Mouse (Mus musculus): ENCODE results near the gene Myh9. TPM values are rescaled to one million over a fixed set of nuclear protein-coding genes. Genes with fewer than 3 reads are reported as not detected.

The Myh9 gene
- polyA plus RNA-seq, 1 experiment from 2014 or later: 14.6 TPM

GRCm38 (mm10) chr15:77857662-77858156 lies 15.7 kb upstream of the Myh9 start:
- H3K4me1 ChIP-seq (replicated peaks; ENCODE audit: control insufficient read depth, insufficient read depth, low read length): peaks cover 4% of the 10 kb centered on the region; the same call in 1 of the 2 replicates
- no peaks in the 10 kb centered on the region for H3K9me3 ChIP-seq (ENCODE audit: control insufficient read depth, low read length)
- no peaks in the 10 kb centered on the region for H3K36me3 ChIP-seq (replicated peaks; ENCODE audit: control insufficient read depth, insufficient read depth)
- ATAC-seq (ENCODE audit: low FRiP score) (peak; percentile 84), DNase-seq (ENCODE audit: low spot score) (peak; percentile 68)
- peak overlapping the region; percentile 82 for H3K4me2 ChIP-seq (replicated peaks)
- no peak overlapping the region for H3K27ac ChIP-seq
- peak overlapping the region; percentile 51 for H3K4me3 ChIP-seq (replicated peaks; ENCODE audit: low read length)
- WGBS: 2% methylated on average over 28 of the region's 28 CpGs
- peak overlapping the region; percentile 51 for H3K9ac ChIP-seq
- no peaks in the 10 kb centered on the region for H3K27me3 ChIP-seq (ENCODE audit: control insufficient read depth, insufficient read depth, low read length)

- Histone ChIP-seq H3K27me3 (ENCODE audit: control insufficient read depth, insufficient read depth, low read length) (no peaks in the 10 kb centered on the region), H3K9me3 (ENCODE audit: control insufficient read depth, low read length) (no peaks in the 10 kb centered on the region), H3K27ac (no peak overlapping the region), H3K4me3 (replicated peaks; ENCODE audit: low read length) (no peak overlapping the region), H3K4me1 (replicated peaks; ENCODE audit: control insufficient read depth, insufficient read depth, low read length) (peaks cover 4% of the 10 kb centered on the region; the same call in 1 of the 2 replicates), H3K36me3 (replicated peaks; ENCODE audit: control insufficient read depth, insufficient read depth) (no peaks in the 10 kb centered on the region), H3K9ac (no peak overlapping the region), H3K4me2 (replicated peaks) (no peak overlapping the region)
- DNase-seq (ENCODE audit: low spot score): no peak
- 60% methylated on average over 5 of the region's 5 CpGs for WGBS
- ATAC-seq (ENCODE audit: low FRiP score): no peak
These were observed 14.6 kb upstream of the Myh9 start for GRCm38 (mm10) chr15:77856541-77856940.

GRCm38 (mm10) chr15:77855301-77855700 lies 13.3 kb upstream of the Myh9 start:
- peaks cover 4% of the 10 kb centered on the region; the same call in 1 of the 2 replicates for H3K4me1 ChIP-seq (replicated peaks; ENCODE audit: control insufficient read depth, insufficient read depth, low read length)
- no peaks in the 10 kb centered on the region for H3K36me3 ChIP-seq (replicated peaks; ENCODE audit: control insufficient read depth, insufficient read depth)
- no peaks in the 10 kb centered on the region for H3K9me3 ChIP-seq (ENCODE audit: control insufficient read depth, low read length)
- WGBS: 32% methylated on average over 8 of the region's 8 CpGs
- no peak overlapping the region for H3K4me3 ChIP-seq (replicated peaks; ENCODE audit: low read length)
- DNase-seq (ENCODE audit: low spot score): no peak
- H3K9ac ChIP-seq: no peak overlapping the region
- H3K27me3 ChIP-seq (ENCODE audit: control insufficient read depth, insufficient read depth, low read length): no peaks in the 10 kb centered on the region
- H3K27ac ChIP-seq: no peak overlapping the region
- no peak for ATAC-seq (ENCODE audit: low FRiP score)
- H3K4me2 ChIP-seq (replicated peaks): no peak overlapping the region

GRCm38 (mm10) chr15:77852001-77852400 lies 10.0 kb upstream of the Myh9 start:
- H3K27ac ChIP-seq: no peak overlapping the region
- H3K9ac ChIP-seq: no peak overlapping the region
- no peak for DNase-seq (ENCODE audit: low spot score)
- no peak overlapping the region for H3K4me3 ChIP-seq (replicated peaks; ENCODE audit: low read length)
- H3K36me3 ChIP-seq (replicated peaks; ENCODE audit: control insufficient read depth, insufficient read depth): no peaks in the 10 kb centered on the region
- no peaks in the 10 kb centered on the region for H3K4me1 ChIP-seq (replicated peaks; ENCODE audit: control insufficient read depth, insufficient read depth, low read length)
- no peak overlapping the region for H3K4me2 ChIP-seq (replicated peaks)
- H3K9me3 ChIP-seq (ENCODE audit: control insufficient read depth, low read length): no peaks in the 10 kb centered on the region
- no peaks in the 10 kb centered on the region for H3K27me3 ChIP-seq (ENCODE audit: control insufficient read depth, insufficient read depth, low read length)
- 98% methylated on average over 2 of the region's 2 CpGs for WGBS
- ATAC-seq (ENCODE audit: low FRiP score): no peak

GRCm38 (mm10) chr15:77851136-77851535 lies 9.2 kb upstream of the Myh9 start:
- Histone ChIP-seq H3K27me3 (ENCODE audit: control insufficient read depth, insufficient read depth, low read length) (no peaks in the 10 kb centered on the region), H3K4me1 (replicated peaks; ENCODE audit: control insufficient read depth, insufficient read depth, low read length) (no peaks in the 10 kb centered on the region), H3K4me3 (replicated peaks; ENCODE audit: low read length) (no peak overlapping the region), H3K9me3 (ENCODE audit: control insufficient read depth, low read length) (no peaks in the 10 kb centered on the region), H3K9ac (no peak overlapping the region), H3K36me3 (replicated peaks; ENCODE audit: control insufficient read depth, insufficient read depth) (no peaks in the 10 kb centered on the region), H3K27ac (no peak overlapping the region), H3K4me2 (replicated peaks) (no peak overlapping the region)
- WGBS: 60% methylated on average over 3 of the region's 3 CpGs
- no peak for ATAC-seq (ENCODE audit: low FRiP score)
- no peak for DNase-seq (ENCODE audit: low spot score)

- no peaks in the 10 kb centered on the region for H3K36me3 ChIP-seq (replicated peaks; ENCODE audit: control insufficient read depth, insufficient read depth)
- H3K27me3 ChIP-seq (ENCODE audit: control insufficient read depth, insufficient read depth, low read length): no peaks in the 10 kb centered on the region
- no peak overlapping the region for H3K27ac ChIP-seq
- H3K9me3 ChIP-seq (ENCODE audit: control insufficient read depth, low read length): no peaks in the 10 kb centered on the region
- H3K4me1 ChIP-seq (replicated peaks; ENCODE audit: control insufficient read depth, insufficient read depth, low read length): no peaks in the 10 kb centered on the region
- no peak for DNase-seq (ENCODE audit: low spot score)
- WGBS: 74% methylated on average over 9 of the region's 9 CpGs
- no peak for ATAC-seq (ENCODE audit: low FRiP score)
- no peak overlapping the region for H3K4me3 ChIP-seq (replicated peaks; ENCODE audit: low read length)
- no peak overlapping the region for H3K4me2 ChIP-seq (replicated peaks)
- no peak overlapping the region for H3K9ac ChIP-seq
These were observed 7.7 kb upstream of the Myh9 start for GRCm38 (mm10) chr15:77849572-77850229.

GRCm38 (mm10) chr15:77849039-77849436 lies 7.1 kb upstream of the Myh9 start:
- H3K9me3 ChIP-seq (ENCODE audit: control insufficient read depth, low read length): no peaks in the 10 kb centered on the region
- no peaks in the 10 kb centered on the region for H3K36me3 ChIP-seq (replicated peaks; ENCODE audit: control insufficient read depth, insufficient read depth)
- DNase-seq (ENCODE audit: low spot score) (no peak), ATAC-seq (ENCODE audit: low FRiP score) (no peak)
- no peaks in the 10 kb centered on the region for H3K27me3 ChIP-seq (ENCODE audit: control insufficient read depth, insufficient read depth, low read length)
- no peak overlapping the region for H3K4me2 ChIP-seq (replicated peaks)
- no peak overlapping the region for H3K4me3 ChIP-seq (replicated peaks; ENCODE audit: low read length)
- H3K9ac ChIP-seq: no peak overlapping the region
- H3K27ac ChIP-seq: no peak overlapping the region
- 68% methylated on average over 5 of the region's 5 CpGs for WGBS
- H3K4me1 ChIP-seq (replicated peaks; ENCODE audit: control insufficient read depth, insufficient read depth, low read length): no peaks in the 10 kb centered on the region

GRCm38 (mm10) chr15:77848415-77849038 lies 6.6 kb upstream of the Myh9 start:
- Histone ChIP-seq H3K9me3 (ENCODE audit: control insufficient read depth, low read length) (no peaks in the 10 kb centered on the region), H3K4me1 (replicated peaks; ENCODE audit: control insufficient read depth, insufficient read depth, low read length) (no peaks in the 10 kb centered on the region), H3K4me3 (replicated peaks; ENCODE audit: low read length) (no peak overlapping the region), H3K27ac (no peak overlapping the region), H3K36me3 (replicated peaks; ENCODE audit: control insufficient read depth, insufficient read depth) (no peaks in the 10 kb centered on the region), H3K9ac (no peak overlapping the region), H3K27me3 (ENCODE audit: control insufficient read depth, insufficient read depth, low read length) (no peaks in the 10 kb centered on the region), H3K4me2 (replicated peaks) (no peak overlapping the region)
- 84% methylated on average over 16 of the region's 16 CpGs for WGBS
- DNase-seq (ENCODE audit: low spot score) (no peak), ATAC-seq (ENCODE audit: low FRiP score) (no peak)

GRCm38 (mm10) chr15:77847826-77848225 lies 5.9 kb upstream of the Myh9 start:
- WGBS: 81% methylated on average over 3 of the region's 3 CpGs
- Histone ChIP-seq H3K9me3 (ENCODE audit: control insufficient read depth, low read length) (no peaks in the 10 kb centered on the region), H3K4me2 (replicated peaks) (no peak overlapping the region), H3K4me3 (replicated peaks; ENCODE audit: low read length) (no peak overlapping the region), H3K9ac (no peak overlapping the region), H3K4me1 (replicated peaks; ENCODE audit: control insufficient read depth, insufficient read depth, low read length) (no peaks in the 10 kb centered on the region), H3K27ac (no peak overlapping the region), H3K36me3 (replicated peaks; ENCODE audit: control insufficient read depth, insufficient read depth) (no peaks in the 10 kb centered on the region), H3K27me3 (ENCODE audit: control insufficient read depth, insufficient read depth, low read length) (no peaks in the 10 kb centered on the region)
- ATAC-seq (ENCODE audit: low FRiP score): no peak
- DNase-seq (ENCODE audit: low spot score): no peak

All from hindbrain, embryonic 14.5 days (tissue).